Mouse (Mus musculus) T-helper 1 cell (primary cell): ENCODE measurements around the gene Fbxo42.

Source experiments
- in situ Hi-C: fragments of 300-600 bp; cut with MboI, MseI; formaldehyde crosslinking; loops from one replicate; pipeline ENCODE4 v1.15.1; 2025; ENCODE audit warnings: high pct_unique_total_duplicates

Gene Fbxo42

DNA sequence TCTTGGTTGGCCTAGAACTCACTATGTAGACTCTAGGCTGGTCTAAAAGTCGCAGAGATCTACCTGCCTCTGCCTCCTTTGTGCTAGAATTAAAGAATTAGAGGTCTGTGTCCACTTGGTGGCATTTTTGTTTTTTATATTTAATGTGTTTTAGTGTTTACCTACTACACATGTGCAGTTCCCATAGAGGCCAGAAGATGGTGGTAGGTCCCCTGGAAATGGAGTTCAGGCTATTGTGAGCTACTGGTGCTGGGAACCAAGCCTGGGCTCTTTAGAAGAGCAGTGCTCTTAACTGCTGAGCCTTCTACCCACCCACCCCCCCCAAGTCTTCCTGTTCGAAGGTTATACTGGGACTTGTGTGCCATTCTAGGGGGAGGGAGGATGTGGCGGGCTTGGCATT, 19.4 kb downstream of the Fbxo42 start:
- in situ Hi-C loops = no loop called here

DNA sequence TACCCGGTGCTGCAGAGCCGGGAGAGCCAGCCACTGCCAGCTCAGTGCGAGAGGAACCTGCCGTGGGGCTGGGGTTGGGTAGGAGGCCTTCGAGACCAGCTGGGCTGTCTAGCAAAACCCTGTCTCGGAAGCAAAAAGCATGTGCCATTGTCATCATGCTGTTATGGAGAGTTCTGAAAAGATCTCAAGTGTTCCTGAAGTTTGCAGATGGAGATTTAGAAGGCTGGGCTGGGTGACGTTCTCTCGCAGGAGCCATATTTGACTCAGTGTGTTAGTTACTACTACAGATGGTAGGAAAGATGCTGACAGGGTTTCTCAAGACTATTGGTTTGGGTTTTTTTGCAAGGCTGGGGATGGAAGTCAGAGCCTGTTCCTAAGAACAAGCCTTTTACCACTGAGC, 24.4 kb downstream of the Fbxo42 start:
- in situ Hi-C loops = no loop called here

DNA sequence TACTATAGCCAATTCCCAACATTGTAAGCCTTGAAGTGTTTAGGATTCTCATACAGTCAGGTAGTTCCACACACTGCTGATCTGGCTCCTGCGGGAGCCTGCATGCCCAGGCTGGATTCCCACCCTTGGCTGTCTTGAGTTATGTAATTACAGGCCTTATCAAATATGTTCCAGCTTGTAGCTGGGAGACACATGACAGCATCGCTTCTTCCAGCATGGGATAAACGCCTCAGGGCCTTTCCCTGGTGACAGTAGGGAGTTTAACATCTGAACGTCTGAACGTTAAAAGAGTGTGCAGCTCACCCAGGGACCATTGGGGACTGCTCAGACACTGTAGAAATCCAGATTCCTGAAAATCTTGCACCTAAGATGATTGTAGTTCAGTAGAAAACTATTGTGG, 28.1 kb downstream of the Fbxo42 start:
- in situ Hi-C loops = no loop called here

DNA sequence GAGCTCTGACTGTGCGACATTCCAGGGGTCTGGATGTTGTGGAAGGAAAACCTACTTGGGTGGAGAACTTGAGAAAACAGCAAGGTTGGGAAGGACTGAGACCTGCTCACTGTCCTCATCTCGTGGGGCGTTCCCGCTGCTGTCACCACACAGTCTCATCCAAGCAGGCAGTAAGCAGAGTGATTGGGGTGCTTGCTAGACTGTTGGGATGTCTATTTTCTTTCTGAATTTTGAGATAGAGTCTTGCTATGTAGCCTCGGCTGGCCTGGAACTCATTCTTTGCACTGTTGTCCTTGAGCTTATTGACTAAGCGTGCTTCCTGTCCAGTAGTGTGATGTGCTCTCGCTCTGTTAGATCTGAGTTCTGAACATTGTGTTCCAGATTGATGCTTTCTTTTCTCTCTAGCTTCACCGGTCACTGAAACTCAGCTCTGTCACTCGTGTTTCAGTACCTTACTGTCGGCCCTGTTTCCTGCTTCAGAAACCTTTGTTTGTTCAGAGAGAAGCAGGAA, 28.7 kb downstream of the Fbxo42 start:
- in situ Hi-C loops = no loop called here

DNA sequence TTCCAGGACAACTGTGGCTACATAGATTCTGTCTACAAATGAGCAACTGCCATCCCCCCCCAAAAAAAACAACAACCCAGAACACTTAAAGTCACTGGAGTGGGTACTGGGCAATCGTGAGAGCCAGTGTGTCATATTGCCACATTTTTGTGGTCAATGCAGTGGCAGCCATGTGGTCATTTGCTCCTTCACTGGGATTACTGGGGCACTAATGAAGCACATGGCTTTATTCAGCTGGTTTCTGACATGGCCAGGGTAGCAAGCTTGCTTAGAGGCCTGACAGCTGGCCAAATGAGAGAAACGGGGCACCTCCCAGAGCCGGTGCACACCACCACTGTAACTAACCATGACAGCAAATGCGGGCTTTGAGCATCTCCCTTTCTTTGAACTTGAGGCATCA, 30.8 kb downstream of the Fbxo42 start:
- in situ Hi-C loops = no loop called here

DNA sequence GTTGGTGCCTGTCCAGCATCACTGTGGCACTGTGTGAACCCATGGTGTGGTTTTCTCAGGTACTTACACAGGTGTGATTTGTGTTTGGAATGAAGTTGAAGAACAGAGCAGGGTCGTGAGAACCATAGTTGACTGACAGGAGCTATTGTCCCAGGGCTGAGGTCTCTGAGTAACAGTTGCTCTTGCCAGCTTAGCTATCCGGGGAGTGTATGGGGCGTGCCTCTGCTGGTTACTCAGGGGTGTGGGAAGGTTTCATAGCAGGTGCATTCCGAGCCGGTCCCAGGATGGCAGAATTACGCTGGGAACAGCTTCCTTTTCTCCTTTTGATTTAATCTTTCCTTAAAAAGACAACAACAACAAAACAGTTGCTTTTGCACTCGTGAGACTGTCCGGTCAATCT, 33.1 kb downstream of the Fbxo42 start:
- in situ Hi-C loops = no loop called here

- in situ Hi-C loops = no loop called here
Measured at GRCm38 (mm10) chr4:141181981-141182380, 34.3 kb downstream of the Fbxo42 start.

DNA sequence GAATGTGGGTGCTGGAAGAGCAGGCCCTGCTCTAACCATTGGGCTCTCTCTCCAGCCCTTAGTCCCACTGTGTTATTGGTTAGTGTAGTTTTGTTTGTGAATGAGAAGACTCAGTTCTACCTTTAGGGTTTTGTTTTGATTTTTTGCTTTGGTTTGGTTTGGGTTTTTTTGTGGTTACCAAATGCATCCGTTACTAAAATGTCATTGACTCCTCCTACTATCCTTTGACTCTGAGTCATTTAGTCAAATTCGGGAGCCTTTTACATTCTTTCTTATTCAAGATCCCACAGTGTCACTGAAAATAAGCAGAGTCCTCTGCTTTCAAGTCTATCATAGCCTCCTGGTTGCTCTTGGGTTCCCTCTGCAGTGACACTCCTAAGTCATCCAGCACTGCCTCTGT, 36.2 kb downstream of the Fbxo42 start:
- in situ Hi-C loops = no loop called here

GRCm38 (mm10) chr4:141184426-141184825, 36.7 kb downstream of the Fbxo42 start:
- in situ Hi-C loops = no loop called here

DNA sequence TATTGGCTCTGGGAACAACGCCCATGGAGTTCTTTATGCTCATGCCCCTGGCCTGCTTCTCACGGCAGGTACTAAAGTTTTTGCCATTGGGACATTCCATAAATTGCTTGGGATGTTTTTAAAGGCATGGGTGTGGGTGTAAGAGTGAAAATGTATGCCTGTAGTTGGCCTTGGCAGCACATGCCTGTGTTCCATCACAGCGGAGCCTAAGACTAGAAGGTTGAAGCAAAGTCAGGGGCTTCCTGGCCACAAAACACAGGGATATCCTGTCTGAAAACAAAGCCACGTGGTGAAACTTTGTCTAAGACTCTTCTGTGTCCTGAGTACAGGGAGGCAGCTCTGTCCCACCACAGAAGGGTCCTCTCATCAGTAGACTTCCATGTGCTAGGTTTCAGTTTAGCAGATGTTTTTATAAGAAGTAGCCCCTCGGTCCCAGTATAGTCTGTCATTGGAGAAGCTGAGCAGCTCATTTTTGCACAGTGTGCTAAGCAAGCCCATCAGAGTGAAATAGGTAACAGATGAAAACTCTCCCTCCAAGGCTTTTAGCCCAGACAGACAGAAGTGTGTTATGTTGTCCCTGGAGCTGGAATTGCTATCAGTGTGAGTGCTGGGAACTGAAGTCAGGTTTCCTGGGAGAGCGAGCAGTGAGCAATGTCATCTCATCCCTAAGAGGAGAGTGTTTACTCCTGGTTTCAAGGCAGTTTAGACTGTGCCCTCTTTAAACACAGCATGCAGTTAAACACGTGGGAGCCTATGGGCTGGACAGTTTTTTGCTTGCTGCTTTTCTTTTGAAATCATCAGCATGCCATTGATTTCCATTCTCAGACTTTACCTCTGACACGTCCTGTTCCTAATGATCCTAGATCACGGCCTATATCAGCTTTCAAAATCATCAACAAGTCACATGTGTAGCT, 39.5 kb downstream of the Fbxo42 start:
- in situ Hi-C loops = no loop called here

DNA sequence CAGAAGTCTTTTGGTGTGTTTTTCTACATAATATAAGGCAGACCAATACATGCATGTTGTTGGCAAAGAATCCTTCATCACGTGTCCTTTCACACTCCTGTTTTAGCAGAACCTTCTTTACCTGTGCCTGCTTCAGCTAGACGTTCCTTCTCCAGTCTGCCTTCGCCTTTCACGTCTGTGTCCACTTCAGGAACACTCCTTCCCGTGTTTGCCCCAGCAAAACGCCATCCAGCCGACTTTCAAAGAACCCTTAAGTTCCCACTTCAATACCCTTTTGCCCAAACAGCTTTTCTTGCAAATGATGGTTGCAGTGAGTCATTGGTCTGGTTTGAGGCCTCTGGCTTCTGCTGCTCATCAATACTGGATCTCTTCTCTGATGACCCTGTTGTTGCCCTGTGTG, 43.6 kb downstream of the Fbxo42 start:
- in situ Hi-C loops = no loop called here

DNA sequence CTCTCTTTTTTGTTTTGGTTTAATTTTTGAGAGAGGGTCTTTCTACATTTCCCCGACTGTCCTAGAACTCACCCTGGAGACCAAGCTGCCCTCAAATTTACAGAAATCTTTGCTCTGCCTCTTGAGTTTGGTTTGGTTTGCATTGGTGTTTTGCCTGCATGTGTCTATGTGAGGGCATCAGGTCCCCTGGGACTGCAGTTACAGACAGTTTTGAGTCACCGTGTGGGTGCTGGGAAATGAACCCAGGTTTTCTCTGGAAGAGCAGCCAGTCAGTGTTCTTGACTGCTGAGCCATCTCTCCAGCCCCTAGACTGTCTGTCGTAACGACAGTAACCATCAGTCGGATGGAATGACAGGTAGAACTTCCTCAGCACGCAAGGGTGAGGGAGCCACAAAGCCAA, 46.8 kb downstream of the Fbxo42 start:
- in situ Hi-C loops = no loop called here

- in situ Hi-C loops = no loop called here
Measured at GRCm38 (mm10) chr4:141196981-141197685, 49.4 kb downstream of the Fbxo42 start.

DNA sequence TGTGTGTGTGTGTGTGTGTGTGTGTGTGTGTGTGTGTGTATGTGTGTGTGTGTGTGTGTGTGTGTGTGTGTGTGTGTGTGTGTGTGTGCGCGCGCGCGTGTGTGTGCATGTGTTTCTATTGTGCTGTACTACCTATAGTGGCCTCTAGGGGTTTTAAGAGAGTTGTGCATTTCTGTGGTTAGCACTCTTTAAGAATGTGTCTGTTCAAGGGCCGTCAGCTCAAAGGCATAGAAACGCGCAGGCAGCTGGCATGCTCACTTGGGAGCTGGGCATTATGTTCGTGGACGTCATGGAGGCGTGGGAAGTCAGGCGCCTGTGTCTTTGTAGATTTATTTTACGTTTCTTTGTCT, 49.9 kb downstream of the Fbxo42 start:
- in situ Hi-C loops = no loop called here

GRCm38 (mm10) chr4:141200906-141201305, 53.2 kb downstream of the Fbxo42 start:
- in situ Hi-C loops = no loop called here

DNA sequence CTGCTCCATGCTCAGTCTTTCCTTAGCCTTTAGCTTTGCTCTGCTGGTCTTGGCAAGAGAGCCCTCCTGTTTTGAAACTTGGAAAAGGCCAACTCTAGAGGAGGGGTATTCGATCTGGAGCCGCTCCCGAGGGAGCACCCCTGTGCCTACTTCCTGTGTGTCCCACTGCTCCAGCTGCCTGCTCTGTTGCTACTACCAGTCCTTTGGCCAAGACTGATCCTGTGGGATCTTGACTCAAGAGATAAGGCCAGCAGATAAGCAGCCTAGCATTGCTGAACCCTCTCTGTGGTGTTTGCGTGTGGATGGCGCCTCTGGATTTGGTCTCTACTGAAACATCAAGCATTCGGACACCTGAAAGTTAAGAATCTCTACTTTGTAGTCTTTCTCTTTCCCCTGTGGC, 54.5 kb downstream of the Fbxo42 start:
- in situ Hi-C loops = no loop called here

- in situ Hi-C loops = no loop called here
Measured at GRCm38 (mm10) chr4:141204580-141205061, 56.9 kb downstream of the Fbxo42 start.

- in situ Hi-C loops = no loop called here
Measured at GRCm38 (mm10) chr4:141207081-141207480, 59.4 kb downstream of the Fbxo42 start.

DNA sequence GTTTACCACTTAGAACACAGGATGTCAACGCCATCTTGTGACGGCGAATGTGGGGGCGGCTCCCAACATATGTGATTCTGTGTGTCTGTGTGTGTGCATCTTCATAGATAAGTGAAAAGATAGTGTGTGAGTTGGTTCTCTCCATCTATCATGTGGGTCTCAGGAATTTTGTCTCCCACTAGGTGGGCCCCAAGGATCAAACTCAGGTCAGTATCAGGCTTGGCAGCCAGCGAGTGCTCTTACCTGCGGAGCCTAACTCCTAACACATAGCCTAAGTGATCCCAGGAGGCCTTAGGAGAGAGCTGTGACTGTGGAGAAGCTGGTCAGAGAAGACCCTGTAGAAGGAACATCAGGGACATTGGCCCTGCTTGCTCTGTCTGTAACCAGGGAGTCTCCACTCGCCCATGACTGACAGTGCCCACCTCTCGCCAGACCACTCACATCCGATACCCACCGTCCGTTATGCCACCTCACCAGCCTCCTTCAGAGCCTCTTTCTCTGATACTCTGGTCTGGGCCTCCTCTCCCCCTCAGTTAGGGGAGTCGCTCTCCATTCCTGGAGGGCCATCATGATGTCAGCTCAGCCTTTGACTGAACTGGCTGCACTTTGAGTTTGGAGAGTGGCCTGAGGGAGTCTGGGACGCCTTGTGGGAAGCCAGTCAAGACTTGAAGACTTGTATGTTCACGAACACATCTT, 63.0 kb downstream of the Fbxo42 start:
- in situ Hi-C loops = loop anchor here (5.0 kb wide), 1 partner anchor 73 kb away; the partner anchor contains the start of gene Szrd1

- in situ Hi-C loops = loop anchor here (5.0 kb wide), 1 partner anchor 74 kb away; the partner anchor contains the start of gene Szrd1
Measured at GRCm38 (mm10) chr4:141211646-141212045, 63.9 kb downstream of the Fbxo42 start.

DNA sequence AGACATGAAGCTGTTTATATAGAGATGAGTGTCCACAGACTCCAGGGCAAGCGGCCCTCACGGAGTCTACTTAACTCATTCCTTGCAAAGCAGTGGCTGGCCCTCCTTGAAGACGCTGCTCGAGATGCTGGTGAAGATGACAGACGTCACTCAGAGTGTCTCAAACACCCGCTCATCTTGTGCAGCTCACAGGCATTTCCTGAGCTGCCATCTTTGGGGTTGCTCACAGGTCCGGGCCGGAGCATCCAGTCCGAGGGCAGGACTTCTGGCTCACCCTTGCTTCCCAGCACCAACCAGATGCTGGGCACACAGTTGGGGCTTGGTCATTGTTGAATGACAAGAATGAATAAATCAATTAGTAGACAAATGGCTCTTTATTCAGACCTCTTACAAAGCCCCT, 65.2 kb downstream of the Fbxo42 start:
- in situ Hi-C loops = loop anchor here (5.0 kb wide), 1 partner anchor 76 kb away; the partner anchor contains the start of gene Szrd1

DNA sequence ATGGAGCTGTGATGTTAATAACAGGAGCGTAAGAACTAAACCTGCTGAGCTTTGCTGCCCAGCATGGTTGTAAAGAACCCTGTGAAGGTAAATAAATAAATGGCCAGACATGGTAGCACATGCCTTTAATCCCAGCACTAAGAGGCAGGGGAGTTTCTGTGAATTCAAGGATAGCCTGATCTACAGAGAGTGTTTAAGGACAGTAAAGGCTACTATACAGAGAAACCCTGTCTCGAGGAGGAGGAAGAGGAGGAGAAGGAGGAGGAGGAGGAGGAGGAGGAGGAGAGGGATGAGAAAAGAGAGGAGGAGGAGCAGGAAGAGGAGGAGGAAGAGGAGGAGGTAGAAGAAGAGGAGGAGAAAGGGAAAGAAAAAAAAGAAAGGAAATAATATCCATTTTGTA, 65.6 kb downstream of the Fbxo42 start:
- in situ Hi-C loops = loop anchor here (5.0 kb wide), 1 partner anchor 76 kb away; the partner anchor contains the start of gene Szrd1
